Mouse (Mus musculus) ES-CJ7 (cell line): ENCODE measurements around the gene Rap1gds1.

ENCODE experiments used
- DNase-seq: peaks from one replicate; pipeline ENCODE4 v3.0.0; 2011; ENCODE audit warnings: low read depth, low spot score

Rap1gds1 gene

DNA sequence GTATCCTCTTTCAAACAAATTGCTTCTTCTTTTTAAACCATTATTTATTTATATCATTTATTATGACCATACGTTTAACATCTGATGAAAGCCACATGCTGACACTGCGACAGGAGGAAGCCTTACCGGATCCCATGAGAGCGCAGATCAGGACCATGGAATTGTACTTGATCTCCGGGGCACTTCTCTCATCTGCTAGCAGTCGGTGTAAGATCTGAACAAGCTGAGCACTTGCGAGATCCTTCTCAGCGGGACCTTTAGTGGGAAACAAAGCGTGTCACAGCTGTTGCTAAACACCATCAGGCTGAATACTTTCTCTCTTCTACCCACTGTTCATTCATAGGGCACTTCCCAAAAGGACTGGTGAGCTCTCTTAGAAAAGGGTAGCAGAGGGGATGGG is 133.4 kb downstream of the Rap1gds1 start:
- DNase-seq: no peak

- DNase-seq: no peak
Observed at GRCm38 (mm10) chr3:138937241-138937640, 137.8 kb downstream of the Rap1gds1 start.

- no peak for DNase-seq
Observed at GRCm38 (mm10) chr3:138936780-138937179, 138.2 kb downstream of the Rap1gds1 start.

DNA sequence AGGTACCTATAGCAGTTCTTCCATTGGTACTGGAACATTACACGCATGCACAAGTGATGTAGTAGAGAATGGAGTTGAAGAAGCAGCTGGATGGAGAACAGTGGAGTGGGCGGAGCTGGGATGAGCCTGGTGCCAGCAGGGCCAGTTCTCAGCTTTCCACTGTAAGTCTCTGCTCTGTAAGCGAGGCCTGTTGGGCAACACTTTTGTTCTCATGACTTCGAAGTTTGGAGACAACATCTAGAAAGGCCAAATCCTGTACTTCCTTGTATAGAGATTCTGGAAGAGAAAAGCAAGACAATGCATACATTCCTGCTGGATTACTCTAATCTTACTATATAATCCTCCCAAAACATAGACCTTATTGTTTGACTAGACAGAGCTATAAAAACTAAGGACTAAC is 147.6 kb downstream of the Rap1gds1 start:
- DNase-seq: no peak

GRCm38 (mm10) chr3:138926161-138926560 is 148.8 kb downstream of the Rap1gds1 start:
- no peak for DNase-seq

DNA sequence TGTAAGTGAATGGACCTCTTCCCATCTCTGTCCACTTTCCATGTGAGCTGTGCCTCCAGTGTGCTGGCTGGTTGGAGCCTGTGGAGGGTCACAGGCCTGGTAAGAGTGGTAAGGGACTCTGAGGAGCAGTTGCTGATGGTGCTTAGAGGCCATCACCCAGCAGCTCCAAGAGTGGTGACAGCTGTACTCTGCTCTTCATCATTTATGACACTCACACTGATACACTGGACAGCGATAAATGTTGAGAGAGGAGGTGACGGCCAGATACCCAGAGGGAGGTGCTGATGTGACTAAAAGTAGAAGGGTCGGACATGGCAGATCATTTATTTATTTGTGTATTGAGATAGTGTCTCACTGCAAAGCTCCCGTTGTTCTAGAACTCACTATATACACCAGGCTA is 156.8 kb downstream of the Rap1gds1 start:
- no peak for DNase-seq

DNA sequence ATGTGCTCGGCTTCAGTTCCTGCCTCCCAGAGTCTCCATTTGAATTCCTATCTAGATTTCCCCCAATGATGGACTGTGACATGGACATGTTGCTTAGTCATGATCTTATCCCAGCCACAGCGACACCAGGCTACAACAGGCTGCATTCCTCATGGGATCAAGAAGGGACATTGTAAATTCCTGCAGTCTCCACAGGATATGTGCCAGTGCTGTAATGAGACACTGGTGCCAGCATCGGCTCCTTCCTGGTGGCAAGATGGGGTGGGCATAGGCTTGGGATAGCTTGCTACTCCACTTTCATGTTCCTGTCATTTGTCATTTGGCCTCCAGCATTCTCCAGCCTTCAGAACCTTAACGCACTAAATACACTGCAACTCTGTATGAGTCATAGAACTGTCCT is 158.0 kb downstream of the Rap1gds1 start:
- no peak for DNase-seq

GRCm38 (mm10) chr3:138916591-138916990 is 158.4 kb downstream of the Rap1gds1 start:
- no peak for DNase-seq

DNA sequence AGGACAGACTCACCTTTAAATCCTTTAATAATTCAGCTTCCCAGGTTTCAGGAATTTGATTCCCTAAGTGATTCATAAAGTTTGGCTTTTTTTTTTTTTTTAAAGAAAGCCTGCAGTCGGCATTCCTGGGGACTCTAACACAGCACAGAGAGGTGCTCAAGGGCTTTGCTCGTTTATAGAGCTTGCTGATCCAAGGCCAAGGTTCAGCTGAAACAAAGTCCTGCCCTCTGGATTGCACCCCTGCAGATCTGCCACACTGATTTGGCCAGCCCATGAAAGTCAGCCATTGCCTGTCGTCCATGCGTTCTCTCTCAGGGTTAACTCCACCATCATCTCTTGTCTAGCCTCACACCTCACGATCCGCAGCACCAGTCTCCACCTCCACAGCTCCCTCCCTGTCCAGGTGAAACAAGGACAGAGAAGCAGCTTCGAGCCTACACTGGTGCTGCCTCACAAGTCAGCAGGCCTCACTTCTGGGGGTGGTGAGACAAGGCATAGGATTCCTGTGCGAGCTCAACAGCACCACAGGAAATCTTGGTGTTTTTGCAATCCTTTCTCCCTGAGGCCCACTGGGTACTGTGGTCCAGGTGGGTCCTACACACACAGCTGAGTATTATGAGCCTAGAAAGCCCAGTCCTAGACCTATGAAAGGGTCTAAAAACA is 160.2 kb downstream of the Rap1gds1 start:
- DNase-seq: no peak

GRCm38 (mm10) chr3:138912504-138912903 is 162.5 kb downstream of the Rap1gds1 start:
- no peak for DNase-seq

GRCm38 (mm10) chr3:138909313-138909712 is 165.7 kb downstream of the Rap1gds1 start:
- no peak for DNase-seq

GRCm38 (mm10) chr3:138906112-138906880 is 168.7 kb downstream of the Rap1gds1 start:
- peak; percentile 82 for DNase-seq

- DNase-seq: no peak
Observed at GRCm38 (mm10) chr3:138905678-138906077, 169.3 kb downstream of the Rap1gds1 start.

DNA sequence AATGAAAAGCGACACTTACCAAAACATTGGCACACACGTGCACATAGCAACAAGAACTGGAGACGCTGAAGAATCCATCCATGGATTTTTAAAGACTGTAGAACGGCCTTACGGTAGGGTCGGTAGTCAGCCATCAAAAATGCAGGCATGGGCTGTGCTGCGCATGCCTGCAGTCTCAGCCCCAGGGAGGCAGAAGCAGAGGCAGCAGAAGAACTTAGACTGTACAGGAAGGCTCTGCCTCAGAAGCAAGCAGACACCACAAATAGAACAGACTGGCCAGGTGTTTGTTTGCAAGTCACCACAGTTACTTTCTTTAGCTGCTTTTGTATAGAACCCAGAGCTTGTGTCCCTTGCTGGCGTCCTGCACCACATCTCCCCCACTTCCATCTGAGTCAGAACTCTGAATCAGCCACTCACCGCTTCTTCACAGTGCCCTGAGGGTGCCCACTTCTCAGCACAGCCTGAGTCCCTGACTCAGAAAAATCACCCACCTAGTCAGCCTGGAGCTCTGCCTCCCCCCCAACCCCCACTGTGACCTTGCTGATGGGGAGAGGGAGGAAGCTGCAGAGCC is 174.3 kb downstream of the Rap1gds1 start:
- no peak for DNase-seq

- DNase-seq: no peak
Observed at GRCm38 (mm10) chr3:138898055-138898454, 176.9 kb downstream of the Rap1gds1 start.

GRCm38 (mm10) chr3:138897500-138897899 is 177.5 kb downstream of the Rap1gds1 start:
- no peak for DNase-seq

DNA sequence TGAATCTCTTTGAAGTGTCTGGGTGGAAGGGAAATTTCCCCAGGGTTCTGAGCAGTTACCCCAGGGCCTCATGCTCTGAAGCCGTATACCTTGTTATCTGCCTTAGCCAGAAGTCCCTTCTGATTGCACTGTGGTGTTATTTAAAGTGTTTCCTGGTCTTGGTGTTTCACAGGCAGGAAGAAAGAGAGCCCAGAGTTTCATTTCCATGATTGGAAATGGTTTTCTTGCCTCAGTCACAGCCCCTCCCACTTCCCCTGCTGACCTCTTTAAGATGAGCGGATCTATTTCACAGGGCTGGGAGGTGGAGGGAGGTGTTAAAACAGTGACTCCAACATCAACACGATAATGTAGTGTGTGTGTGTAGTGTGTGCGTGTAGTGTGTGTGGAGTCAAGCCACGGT is 181.5 kb downstream of the Rap1gds1 start:
- no peak for DNase-seq

GRCm38 (mm10) chr3:138889769-138890295 is 185.2 kb downstream of the Rap1gds1 start:
- DNase-seq: no peak

GRCm38 (mm10) chr3:138889214-138889613 is 185.8 kb downstream of the Rap1gds1 start:
- DNase-seq: no peak

DNA sequence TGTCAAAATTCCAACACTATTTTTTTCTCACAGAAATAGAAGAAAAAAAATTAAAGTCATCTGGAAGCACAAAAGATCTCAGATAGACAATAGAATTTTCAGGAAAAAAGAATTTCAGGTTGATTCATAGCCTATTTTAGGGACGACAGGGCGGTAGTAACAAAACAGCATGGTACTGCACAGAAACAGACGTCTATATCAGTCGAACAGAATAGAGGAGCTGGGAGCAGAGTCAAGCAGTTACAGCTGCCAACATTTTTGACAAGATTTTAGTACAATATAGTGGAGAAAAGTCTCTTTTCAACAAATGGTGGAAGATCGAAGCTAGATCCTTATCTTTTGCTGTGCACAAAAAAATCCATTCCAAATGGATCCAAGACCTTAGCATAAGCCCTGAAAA is 188.9 kb downstream of the Rap1gds1 start:
- DNase-seq: no peak

DNA sequence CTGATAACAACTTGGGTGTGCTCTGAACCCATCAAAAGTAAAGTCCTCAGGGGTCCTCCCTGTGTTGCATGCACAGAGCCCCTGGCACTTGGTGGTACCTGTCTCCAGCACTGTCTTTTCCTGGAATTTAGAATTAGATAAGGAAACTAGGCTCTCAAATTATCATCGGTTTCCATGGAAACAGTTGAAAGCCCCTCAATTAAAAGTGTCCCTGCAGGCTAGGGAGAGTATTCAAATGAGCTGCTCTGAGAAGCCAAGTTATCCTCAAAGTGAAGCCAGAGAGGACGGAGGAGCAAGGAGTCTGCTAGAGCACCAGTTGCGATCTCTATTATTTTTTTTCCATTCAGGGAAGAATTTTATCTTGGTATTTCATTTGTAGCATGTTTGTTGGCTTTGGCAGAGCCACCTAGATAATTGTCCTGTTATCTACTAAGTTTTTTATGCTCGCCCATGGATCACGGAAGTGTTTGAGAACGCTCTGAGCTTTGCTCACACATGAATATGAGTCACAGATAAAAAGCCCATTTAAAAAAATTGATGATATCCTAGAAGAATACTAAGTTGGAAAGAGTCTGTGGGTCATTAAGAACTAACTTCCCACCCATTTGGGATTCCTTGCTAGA is 193.2 kb downstream of the Rap1gds1 start:
- no peak for DNase-seq
